In genomic region chr15:93824729-93825694, GRCm38 (mm10) we compare ENCODE assay signal across 8 mouse cellular contexts.
DNase-seq lines count a peak whose midpoint lies in the region; ATAC-seq lines count a peak whose summit lies in the region.

No protein-coding gene starts in this region.

- peak overlapping the region; percentile 2; the same call in 1 of the 2 replicates for H3K4me2 ChIP-seq in forebrain, embryonic 16.5 days (ENCODE audit: low read length)
- H3K4me2 ChIP-seq in hindbrain, embryonic 16.5 days (ENCODE audit: low read length) = peak overlapping the region; percentile 19
- peak overlapping the region; percentile 8; the same call in 1 of the 2 replicates for H3K4me2 ChIP-seq in neural tube, embryonic 14.5 days (ENCODE audit: low read depth, low read length)

- intact Hi-C loops in left cerebral cortex, postnatal 4 days (cut with DNase I) = no loop called here

- no peaks in the 10 kb centered on the region for H3K36me3 ChIP-seq in forebrain, embryonic 16.5 days (ENCODE audit: control insufficient read depth, insufficient read depth)
- no peaks in the 10 kb centered on the region for H3K36me3 ChIP-seq in hindbrain, embryonic 16.5 days (ENCODE audit: control insufficient read depth, insufficient read depth, low read length)
- H3K36me3 ChIP-seq in neural tube, embryonic 14.5 days (ENCODE audit: control insufficient read depth, insufficient read depth, low read length) = no peaks in the 10 kb centered on the region

- H3K9me3 ChIP-seq in forebrain, embryonic 16.5 days (ENCODE audit: control insufficient read depth, low read length) = no peaks in the 10 kb centered on the region
- no peaks in the 10 kb centered on the region for H3K9me3 ChIP-seq in hindbrain, embryonic 16.5 days (ENCODE audit: control insufficient read depth, low read length)
- no peaks in the 10 kb centered on the region for H3K9me3 ChIP-seq in neural tube, embryonic 14.5 days (ENCODE audit: control insufficient read depth, low read length)

- ATAC-seq in forebrain, embryonic 16.5 days = peak; percentile 54
- ATAC-seq in hindbrain, embryonic 16.5 days = no peak
- peak; percentile 56 for ATAC-seq in neural tube, embryonic 14.5 days (ENCODE audit: low read depth)

- H3K9ac ChIP-seq in forebrain, embryonic 16.5 days (replicated peaks; ENCODE audit: low read depth, low read length) = peak overlapping the region; percentile 22; the same call in 1 of the 2 replicates
- 0 out of 2 replicates have a peak overlapping the region, but pooled peaks have one; percentile 5 for H3K9ac ChIP-seq in hindbrain, embryonic 16.5 days (ENCODE audit: low read depth, low read length)
- 0 out of 2 replicates have a peak overlapping the region, but pooled peaks have one; percentile 4 for H3K9ac ChIP-seq in neural tube, embryonic 14.5 days (replicated peaks; ENCODE audit: low read depth, low read length)

- H3K27me3 ChIP-seq in forebrain, embryonic 16.5 days (replicated peaks; ENCODE audit: control insufficient read depth, insufficient read depth, low read length) = no peaks in the 10 kb centered on the region
- H3K27me3 ChIP-seq in hindbrain, embryonic 16.5 days (replicated peaks; ENCODE audit: control insufficient read depth, insufficient read depth, low read length) = no peaks in the 10 kb centered on the region
- no peaks in the 10 kb centered on the region for H3K27me3 ChIP-seq in neural tube, embryonic 14.5 days (ENCODE audit: control insufficient read depth, insufficient read depth, low read length)

- 56% methylated on average over 28 of the region's 28 CpGs for WGBS in forebrain, embryonic 16.5 days
- WGBS in hindbrain, embryonic 16.5 days = 57% methylated on average over 28 of the region's 28 CpGs
- 46% methylated on average over 28 of the region's 28 CpGs for WGBS in neural tube, embryonic 14.5 days

- H3K4me3 ChIP-seq in forebrain, embryonic 16.5 days (replicated peaks; ENCODE audit: low read length) = no peak overlapping the region
- no peak overlapping the region for H3K4me3 ChIP-seq in hindbrain, embryonic 16.5 days (ENCODE audit: low read length)
- no peak overlapping the region for H3K4me3 ChIP-seq in neural tube, embryonic 14.5 days (ENCODE audit: low read depth, low read length)

- peak; percentile 61 for DNase-seq in left cerebral cortex, adult 11 months (ENCODE audit: low spot score)
- no peak for DNase-seq in left cerebral cortex, postnatal 4 days
- peak; percentile 54 to 63 for DNase-seq in left cerebral cortex, adult 18-20 months (ENCODE audit: low spot score in 2 of 2)
- DNase-seq in urinary bladder, postnatal 25 days (ENCODE audit: low spot score) = no peak
- no peak for DNase-seq in testis, postnatal 10 days (ENCODE audit: low spot score)

- peak overlapping the region; percentile 6; the same call in 1 of the 2 replicates for H3K27ac ChIP-seq in forebrain, embryonic 16.5 days (ENCODE audit: low read length)
- no peak overlapping the region for H3K27ac ChIP-seq in hindbrain, embryonic 16.5 days (ENCODE audit: low read depth, low read length)
- peak overlapping the region; percentile 29; the same call in 1 of the 2 replicates for H3K27ac ChIP-seq in neural tube, embryonic 14.5 days (ENCODE audit: low read depth, low read length)

- H3K4me1 ChIP-seq in forebrain, embryonic 16.5 days (replicated peaks; ENCODE audit: control insufficient read depth, insufficient read depth, low read length) = peaks cover 6% of the 10 kb centered on the region
- H3K4me1 ChIP-seq in hindbrain, embryonic 16.5 days (ENCODE audit: control insufficient read depth, insufficient read depth, low read depth, low read length) = peaks cover 3% of the 10 kb centered on the region
- H3K4me1 ChIP-seq in neural tube, embryonic 14.5 days (ENCODE audit: control insufficient read depth, insufficient read depth, low read length) = peaks cover 6% of the 10 kb centered on the region; the same call in 1 of the 2 replicates

Comparison
In these comparisons a context has a peak if more than half of its experiments do, and no peak if none do; other contexts are left out.
1. DNase-seq: peak in left cerebral cortex, adult 11 months (single experiment) and left cerebral cortex, adult 18-20 months (2 of 2); none in left cerebral cortex, postnatal 4 days (single experiment), urinary bladder, postnatal 25 days (single experiment) and testis, postnatal 10 days (single experiment).
2. Peak in every context shown above with its lines, with median percentiles within 50 percentile points of each other: H3K4me2 ChIP-seq and H3K9ac ChIP-seq.